Mouse (Mus musculus) heart, embryonic 11.5 days (tissue): ENCODE measurements around the gene Clec16a. TPM values are rescaled to one million over a fixed set of nuclear protein-coding genes. Genes with fewer than 3 reads are reported as not detected.
A peak's percentile ranks its signal among the peaks of the same experiment; 100 is the strongest.

ENCODE experiments used
- ATAC-seq: fragments of 200-750 bp; cut with Nextera tagmentation; replicated peaks from 2 replicates; pipeline ENCODE4 v1.8.0; 2017; ENCODE audit warnings: moderate library complexity; ENCODE audit not compliant: insufficient number of reproducible peaks, low FRiP score, low TSS enrichment
- H3K27ac ChIP-seq: fragments of 300-500 bp; sonication (generic); 2 replicates; pipeline ENCODE4 v1.5.1; 2014; ENCODE audit warnings: mild to moderate bottlenecking, low read depth, low read length
- H3K27me3 ChIP-seq: fragments of 300-500 bp; sonication (generic); 2 replicates; pipeline ENCODE4 v1.6.1; 2014; ENCODE audit warnings: mild to moderate bottlenecking, low read length, mixed read lengths; ENCODE audit not compliant: control insufficient read depth, insufficient read depth
- H3K36me3 ChIP-seq: fragments of 300-500 bp; sonication (generic); 2 replicates; pipeline ENCODE4 v1.6.1; 2014; ENCODE audit warnings: mild to moderate bottlenecking, low read length, moderate library complexity, mixed read lengths; ENCODE audit not compliant: control insufficient read depth, insufficient read depth
- H3K4me1 ChIP-seq: fragments of 300-500 bp; sonication (generic); 2 replicates; pipeline ENCODE4 v1.6.1; 2014; ENCODE audit warnings: low read length; ENCODE audit not compliant: control insufficient read depth, insufficient read depth
- H3K4me2 ChIP-seq: fragments of 300-500 bp; sonication (generic); 2 replicates; pipeline ENCODE4 v1.6.1; 2014; ENCODE audit warnings: mild to moderate bottlenecking, moderate library complexity
- H3K4me3 ChIP-seq: fragments of 300-500 bp; sonication (generic); 2 replicates; pipeline ENCODE4 v1.5.1; 2014; ENCODE audit warnings: low read depth, low read length
- H3K9ac ChIP-seq: fragments of 300-500 bp; sonication (generic); 2 replicates; pipeline ENCODE4 v1.6.1; 2014; ENCODE audit warnings: mild to moderate bottlenecking, low read depth, low read length, moderate library complexity
- H3K9me3 ChIP-seq: fragments of 300-500 bp; sonication (generic); replicated peaks from 2 replicates; pipeline ENCODE4 v1.6.1; 2016; ENCODE audit warnings: low read length; ENCODE audit not compliant: control insufficient read depth
- WGBS: fragments of 180-500 bp; shearing (Covaris S2); extraction: QIAGEN DNeasy Blood & Tissue Kit; methylation state at CpG from one replicate; pipeline ENCODE4 v1.1.7; 2014; ENCODE audit not compliant: insufficient replicate concordance; 5-methylcytosine and 5-hydroxymethylcytosine counted together
- polyA plus RNA-seq: library from polyadenylated mRNA; unstranded; fragments of >200 nt; fragmentation: Nextera tagmentation; extraction: Ambion mirVana; gene quantifications from 2 replicates; pipeline ENCODE4 v1.2.1, GENCODE M21; 2014

Gene Clec16a
- polyA plus RNA-seq, 1 experiment from 2014 or later: 39.1 TPM

DNA sequence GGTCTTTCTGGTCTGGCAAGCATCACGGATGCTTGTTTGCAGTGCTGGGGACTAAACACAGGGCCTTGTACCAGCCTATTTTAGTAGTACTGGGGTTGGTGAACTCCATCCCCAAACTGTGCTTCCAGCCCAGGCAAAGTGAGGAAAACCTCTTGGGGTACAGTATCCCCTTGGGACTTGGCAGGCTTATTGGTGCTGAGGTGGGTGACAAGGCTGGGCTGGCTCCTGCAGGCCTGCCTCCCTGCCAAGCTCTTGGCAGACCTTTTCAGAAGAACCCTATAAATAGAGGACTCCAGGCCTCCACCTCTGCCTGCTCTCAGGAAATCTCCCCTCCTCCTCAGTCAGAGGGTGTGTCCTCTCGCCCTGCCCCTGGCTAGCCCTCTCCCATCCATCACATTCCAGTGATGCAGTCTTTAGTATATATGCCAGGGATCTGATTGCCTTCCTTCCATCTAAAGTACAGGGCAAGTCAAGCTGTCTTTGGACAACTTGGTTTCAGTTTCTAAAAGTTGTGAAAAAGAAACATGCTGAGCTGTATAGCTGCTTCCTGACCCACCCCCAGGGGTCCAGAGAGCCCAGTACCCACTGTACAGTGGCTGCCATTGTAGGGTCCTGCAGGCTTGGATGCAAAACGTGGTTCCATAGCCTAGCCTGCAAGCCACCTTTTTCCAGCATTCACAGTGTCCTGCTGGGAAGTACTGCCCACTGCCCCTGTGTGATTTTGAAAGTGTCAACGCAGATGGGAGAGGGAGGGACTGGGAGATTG lies 241.8 kb downstream of the Clec16a start:
- Histone ChIP-seq H3K27me3 (peaks cover 4% of the 10 kb centered on the region; the same call in 1 of the 2 replicates), H3K9me3 (no peaks in the 10 kb centered on the region), H3K36me3 (no peaks in the 10 kb centered on the region), H3K4me3 (no peak overlapping the region), H3K4me2 (peak overlapping the region; percentile 92; the same call in 1 of the 2 replicates), H3K27ac (no peak overlapping the region), H3K9ac (no peak overlapping the region), H3K4me1 (peaks cover 35% of the 10 kb centered on the region)
- 46% methylated on average over 4 of the region's 4 CpGs for WGBS
- ATAC-seq: no peak

DNA sequence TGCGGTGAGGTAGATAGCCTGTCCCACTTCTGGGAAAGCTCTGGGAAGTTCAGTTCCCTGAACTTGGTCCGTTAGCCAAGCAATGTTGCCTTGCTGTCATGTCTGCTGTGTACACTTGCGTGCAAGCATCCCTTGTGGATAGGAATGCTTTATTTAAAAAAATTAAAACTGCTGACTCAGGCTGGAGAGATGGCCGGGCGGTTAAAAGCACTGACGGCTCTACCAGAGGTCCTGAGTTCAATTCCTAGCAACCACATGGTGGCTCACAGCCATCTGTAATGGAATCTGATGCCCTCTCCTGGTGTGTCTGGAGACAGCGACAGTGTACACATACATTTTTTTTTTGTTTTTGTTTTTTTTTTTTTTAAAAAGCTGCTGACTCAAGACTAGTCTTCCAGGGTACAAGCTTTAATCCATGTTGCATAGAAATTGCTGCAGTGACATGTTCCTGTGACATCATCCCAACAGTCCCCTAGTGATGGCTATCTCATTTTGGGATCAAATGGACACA lies 242.5 kb downstream of the Clec16a start:
- no peaks in the 10 kb centered on the region for H3K36me3 ChIP-seq
- WGBS: 75% methylated on average over 7 of the region's 7 CpGs
- no peak overlapping the region for H3K9ac ChIP-seq
- no peak overlapping the region for H3K27ac ChIP-seq
- H3K4me2 ChIP-seq: no peak overlapping the region
- ATAC-seq: no peak
- H3K4me1 ChIP-seq: peaks cover 28% of the 10 kb centered on the region
- no peak overlapping the region for H3K4me3 ChIP-seq
- peaks cover 4% of the 10 kb centered on the region; the same call in 1 of the 2 replicates for H3K27me3 ChIP-seq
- H3K9me3 ChIP-seq: no peaks in the 10 kb centered on the region

DNA sequence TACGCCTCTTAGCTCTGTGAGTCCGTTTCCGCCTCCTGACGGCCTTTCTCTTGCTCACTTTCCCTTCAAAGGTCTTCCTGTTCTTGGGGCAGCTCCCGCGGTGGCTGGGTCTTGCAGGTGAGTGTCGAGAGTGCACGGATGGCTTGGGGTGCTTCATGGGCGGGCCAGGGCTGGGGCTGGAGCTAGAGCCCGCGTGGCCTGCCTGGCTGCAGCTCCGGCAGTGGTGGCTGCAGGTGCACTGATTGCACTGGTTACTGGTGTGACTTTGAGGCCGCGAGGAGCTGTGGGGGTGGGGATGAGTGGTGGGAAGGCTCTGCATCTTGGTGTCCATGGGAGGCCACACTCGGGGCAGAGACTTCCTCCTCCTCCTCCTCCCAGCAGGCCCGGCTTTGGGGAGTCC lies 243.1 kb downstream of the Clec16a start, which contains the start of gene Tnp2:
Tnp2 (minus strand) TSS at position 390 of the 400 bp plus-strand sequence.
- Histone ChIP-seq H3K9me3 (no peaks in the 10 kb centered on the region), H3K36me3 (no peaks in the 10 kb centered on the region), H3K27ac (no peak within 1 kb of the TSS), H3K4me2 (no peak within 1 kb of the TSS), H3K4me3 (no peak within 1 kb of the TSS), H3K9ac (no peak within 1 kb of the TSS), H3K4me1 (peaks cover 22% of the 10 kb centered on the region), H3K27me3 (peaks cover 4% of the 10 kb centered on the region; the same call in 1 of the 2 replicates)
- WGBS: 51% methylated on average over 16 of the region's 16 CpGs
- no peak for ATAC-seq

GRCm38 (mm10) chr16:10788866-10789265 lies 243.7 kb downstream of the Clec16a start:
- Histone ChIP-seq H3K9ac (no peak overlapping the region), H3K4me2 (no peak overlapping the region), H3K4me1 (peaks cover 18% of the 10 kb centered on the region), H3K9me3 (no peaks in the 10 kb centered on the region), H3K27ac (no peak overlapping the region), H3K27me3 (peaks cover 4% of the 10 kb centered on the region; the same call in 1 of the 2 replicates), H3K36me3 (no peaks in the 10 kb centered on the region), H3K4me3 (no peak overlapping the region)
- no peak for ATAC-seq
- 72% methylated on average over 4 of the region's 4 CpGs for WGBS

DNA sequence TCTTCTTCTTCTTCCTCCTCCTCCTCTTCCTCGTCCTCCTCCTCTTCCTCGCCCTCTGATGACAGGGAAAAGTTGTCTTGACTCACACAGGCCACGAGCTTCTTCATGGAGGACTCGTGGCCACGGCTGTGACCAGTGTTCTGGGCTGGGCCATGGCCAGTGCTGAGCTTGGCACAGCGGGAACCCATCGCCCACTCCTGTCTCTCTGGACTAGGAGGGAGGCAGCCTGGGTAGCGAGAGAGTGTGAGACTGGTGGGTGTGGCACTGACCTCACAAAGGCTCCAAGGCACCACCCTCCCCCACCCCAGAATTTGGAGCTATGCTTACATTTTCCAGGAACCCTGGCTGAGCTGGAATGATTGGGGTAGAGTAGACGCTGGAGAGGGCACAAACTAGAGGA lies 245.6 kb downstream of the Clec16a start, which contains the start of gene Prm3:
Prm3 (minus strand) TSS at position 213 of the 400 bp plus-strand sequence.
- Histone ChIP-seq H3K27me3 (peaks cover 13% of the 10 kb centered on the region), H3K4me2 (no peak within 1 kb of the TSS), H3K9ac (no peak within 1 kb of the TSS), H3K27ac (no peak within 1 kb of the TSS), H3K36me3 (no peaks in the 10 kb centered on the region), H3K9me3 (no peaks in the 10 kb centered on the region), H3K4me1 (peaks cover 10% of the 10 kb centered on the region), H3K4me3 (no peak within 1 kb of the TSS)
- 58% methylated on average over 9 of the region's 9 CpGs for WGBS
- no peak for ATAC-seq

Other genes with a start within 250 kb of the Clec16a start
- 21.9 and 24.7 TPM in 2 replicates for gene Emp2, start 231.4 kb upstream of the Clec16a start, polyA plus RNA-seq
- gene Tekt5, start 149.8 kb upstream of the Clec16a start, polyA plus RNA-seq: 0.17 and 0.23 TPM in 2 replicates
- gene Nubp1, start 133.4 kb upstream of the Clec16a start, polyA plus RNA-seq: 47.2 and 49.8 TPM in 2 replicates
- gene Tvp23a, start 98.0 kb upstream of the Clec16a start, polyA plus RNA-seq: 4.5 and 6.3 TPM in 2 replicates
- gene Ciita, start 65.3 kb upstream of the Clec16a start, polyA plus RNA-seq: 0.19 and 0.35 TPM in 2 replicates
- gene Dexi, start 2.3 kb upstream of the Clec16a start, polyA plus RNA-seq: 14.3 and 16.3 TPM in 2 replicates
- 4.8 and 5.3 TPM in 2 replicates for gene Socs1, start 240.2 kb downstream of the Clec16a start, polyA plus RNA-seq
- not detected in 2 replicates for gene Tnp2, start 243.3 kb downstream of the Clec16a start, polyA plus RNA-seq
- gene Prm3, start 245.6 kb downstream of the Clec16a start, polyA plus RNA-seq: not detected in 2 replicates